Mouse (Mus musculus) thymus, postnatal 4 days (tissue): Measurements from ENCODE around the gene Sympk.
A peak's percentile ranks its signal among the peaks of the same experiment; 100 is the strongest.

Source experiments
- DNase-seq: peaks from one replicate; pipeline ENCODE4 v3.0.0; 2021

Sympk gene

GRCm38 (mm10) chr7:19053136-19053532 lies 29.0 kb downstream of the Sympk start:
- DNase-seq: no peak

- DNase-seq: peak; percentile 73
These were observed 30.0 kb downstream of the Sympk start, which contains the start of gene Rsph6a for GRCm38 (mm10) chr7:19054047-19054776. Gene Rsph6a (plus strand): TSS chr7:19054690.

GRCm38 (mm10) chr7:19054777-19055076 lies 30.6 kb downstream of the Sympk start:
- DNase-seq: no peak

GRCm38 (mm10) chr7:19055108-19055507 lies 30.9 kb downstream of the Sympk start:
- DNase-seq: no peak

GRCm38 (mm10) chr7:19057405-19057804 lies 33.2 kb downstream of the Sympk start:
- no peak for DNase-seq

GRCm38 (mm10) chr7:19065896-19066295 lies 41.7 kb downstream of the Sympk start:
- DNase-seq: no peak

- DNase-seq: no peak
These were observed 42.9 kb downstream of the Sympk start for GRCm38 (mm10) chr7:19067063-19067462.

GRCm38 (mm10) chr7:19067935-19068334 lies 43.8 kb downstream of the Sympk start:
- DNase-seq: no peak

GRCm38 (mm10) chr7:19068707-19069106 lies 44.5 kb downstream of the Sympk start:
- peak; percentile 87 for DNase-seq

- DNase-seq: peak; percentile 62
These were observed 45.3 kb downstream of the Sympk start for GRCm38 (mm10) chr7:19069500-19069899.

GRCm38 (mm10) chr7:19071024-19071423 lies 46.8 kb downstream of the Sympk start:
- peak; percentile 1 for DNase-seq

- DNase-seq: peak; percentile 83
These were observed 49.3 kb downstream of the Sympk start for GRCm38 (mm10) chr7:19073504-19073903.

- peak; percentile 6 for DNase-seq
These were observed 50.3 kb downstream of the Sympk start for GRCm38 (mm10) chr7:19074494-19074893.

- peak; percentile 6 for DNase-seq
These were observed 51.1 kb downstream of the Sympk start for GRCm38 (mm10) chr7:19075231-19075630.

GRCm38 (mm10) chr7:19075723-19076585 lies 51.8 kb downstream of the Sympk start, which contains the start of gene Dmwd:
Gene Dmwd (plus strand): TSS chr7:19076227.
- peak; percentile 94 for DNase-seq

- DNase-seq: no peak
These were observed 52.4 kb downstream of the Sympk start for GRCm38 (mm10) chr7:19076586-19076991.

GRCm38 (mm10) chr7:19077761-19078160 lies 53.6 kb downstream of the Sympk start:
- peak; percentile 75 for DNase-seq

- DNase-seq: no peak
These were observed 54.6 kb downstream of the Sympk start for GRCm38 (mm10) chr7:19078732-19079131.

GRCm38 (mm10) chr7:19080451-19080950 lies 56.3 kb downstream of the Sympk start:
- DNase-seq: no peak

GRCm38 (mm10) chr7:19082171-19082570 lies 58.0 kb downstream of the Sympk start:
- DNase-seq: no peak

- DNase-seq: no peak
These were observed 58.9 kb downstream of the Sympk start for GRCm38 (mm10) chr7:19083096-19083495.

GRCm38 (mm10) chr7:19083701-19084100 lies 59.5 kb downstream of the Sympk start, which contains the start of gene Dmpk:
Gene Dmpk (plus strand): TSS chr7:19083849.
- no peak for DNase-seq

GRCm38 (mm10) chr7:19084277-19084771 lies 60.1 kb downstream of the Sympk start:
- DNase-seq: no peak
